Mouse (Mus musculus) C2C12 (cell line): ENCODE data around the gene Prpf19.

Source experiments
- CTCF ChIP-seq: IDR thresholded peaks from one replicate; pipeline ENCODE4 v1.5.1; 2011; ENCODE audit not compliant: control insufficient read depth, insufficient read depth, insufficient read length
- MAX ChIP-seq: IDR thresholded peaks from one replicate; pipeline ENCODE4 v1.6.1; 2011; ENCODE audit warnings: mild to moderate bottlenecking, control low read depth

- TF ChIP-seq CTCF = no peak
- no peak for TF ChIP-seq MAX
These were observed 26.9 kb upstream of the Prpf19 start for GRCm38 (mm10) chr19:10867946-10868622.
